Mouse (Mus musculus) E14TG2a.4 (cell line): ENCODE measurements around the gene Gm5615.

Experiments used
- CTCF ChIP-seq: conservative IDR thresholded peaks from 2 replicates; pipeline ENCODE4 v1.5.1; 2014; ENCODE audit warnings: low read length
- POU5F1 ChIP-seq: IDR thresholded peaks from 2 replicates; pipeline ENCODE4 v1.6.1; 2014; ENCODE audit warnings: low read length, borderline replicate concordance

DNA sequence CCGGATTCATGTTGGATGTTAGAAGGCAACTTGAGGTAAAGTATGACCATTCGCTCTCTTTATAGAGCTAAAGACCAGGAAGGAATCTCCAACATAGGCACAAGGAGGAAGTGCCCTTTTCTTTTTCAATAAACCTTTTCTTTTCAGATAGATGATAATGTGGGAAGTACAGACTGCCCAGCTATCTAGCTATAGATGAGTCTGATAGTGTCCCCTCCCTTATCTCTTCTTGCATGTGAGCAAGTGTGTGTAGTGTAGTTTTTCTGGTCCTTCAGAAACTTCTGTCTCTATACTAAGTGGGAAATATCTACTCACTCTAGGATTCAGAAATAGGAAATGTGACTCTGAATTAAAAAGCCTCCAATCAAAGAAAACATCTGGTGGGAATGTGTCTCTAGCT, at the start of gene Gm5615:
- TF ChIP-seq CTCF, result no peak
- TF ChIP-seq POU5F1, result no peak
